Mouse (Mus musculus) granulocyte monocyte progenitor cell, adult 5-6 weeks (primary cell): ENCODE measurements around the gene Brd2. TPM values are rescaled to one million over a fixed set of nuclear protein-coding genes. Genes with fewer than 3 reads are reported as not detected.

Experiments
- ATAC-seq: replicated peaks from 2 replicates; pipeline ENCODE4 v1.8.0; 2016; ENCODE audit warnings: mild to moderate bottlenecking, moderate TSS enrichment, inconsistent platforms; ENCODE audit not compliant: poor library complexity, severe bottlenecking
- total RNA-seq, 2 experiments: library from RNA; stranded (forward) in 1 of 2; stranded (reverse) in 1 of 2; fragments of 200-712, 200-1000 nt in 1 of 2; fragments of >200 nt in 1 of 2; fragmentation: Nextera tagmentation in 1 of 2; gene quantifications; 2 replicates each; pipeline ENCODE4 v1.2.3; 2014 to 2017

The Brd2 gene
- total RNA-seq, 2 experiments from 2014 or later = 218 to 273 TPM

GRCm38 (mm10) chr17:34117421-34118112 is 4.9 kb downstream of the Brd2 start:
- ATAC-seq = no peak

- 0 out of 2 replicates have a peak, but pooled peaks have one; percentile 9 for ATAC-seq
These were observed 5.6 kb downstream of the Brd2 start for GRCm38 (mm10) chr17:34116736-34117370.

GRCm38 (mm10) chr17:34114114-34114513 is 8.3 kb downstream of the Brd2 start:
- ATAC-seq = no peak

- no peak for ATAC-seq
These were observed 12.1 kb downstream of the Brd2 start for GRCm38 (mm10) chr17:34110309-34110708.

GRCm38 (mm10) chr17:34109806-34110195 is 12.6 kb downstream of the Brd2 start:
- ATAC-seq = 0 out of 2 replicates have a peak, but pooled peaks have one; percentile 9

GRCm38 (mm10) chr17:34109038-34109805 is 13.2 kb downstream of the Brd2 start:
- ATAC-seq = peak; percentile 7; the same call in 1 of the 2 replicates

GRCm38 (mm10) chr17:34108460-34108859 is 14.0 kb downstream of the Brd2 start:
- ATAC-seq = no peak

GRCm38 (mm10) chr17:34107109-34107867 is 15.1 kb downstream of the Brd2 start:
- ATAC-seq = no peak

GRCm38 (mm10) chr17:34106555-34106954 is 15.9 kb downstream of the Brd2 start:
- no peak for ATAC-seq

- no peak for ATAC-seq
These were observed 17.6 kb downstream of the Brd2 start for GRCm38 (mm10) chr17:34104804-34105203.

GRCm38 (mm10) chr17:34102831-34103230 is 19.6 kb downstream of the Brd2 start:
- no peak for ATAC-seq

- ATAC-seq = peak; percentile 81
These were observed 20.8 kb downstream of the Brd2 start for GRCm38 (mm10) chr17:34101604-34102032.

- ATAC-seq = no peak
These were observed 21.2 kb downstream of the Brd2 start for GRCm38 (mm10) chr17:34101185-34101584.

GRCm38 (mm10) chr17:34099531-34099930 is 22.9 kb downstream of the Brd2 start:
- no peak for ATAC-seq

GRCm38 (mm10) chr17:34098709-34099479 is 23.5 kb downstream of the Brd2 start:
- no peak for ATAC-seq

- peak; percentile 34 for ATAC-seq
These were observed 25.2 kb downstream of the Brd2 start for GRCm38 (mm10) chr17:34097272-34097671.

GRCm38 (mm10) chr17:34096497-34097010 is 25.9 kb downstream of the Brd2 start:
- peak; percentile 21; the same call in 1 of the 2 replicates for ATAC-seq

GRCm38 (mm10) chr17:34094283-34095035 is 28.0 kb downstream of the Brd2 start:
- no peak for ATAC-seq
